Comparison of ENCODE assay signal across 23 mouse cellular contexts in the genomic region with DNA sequence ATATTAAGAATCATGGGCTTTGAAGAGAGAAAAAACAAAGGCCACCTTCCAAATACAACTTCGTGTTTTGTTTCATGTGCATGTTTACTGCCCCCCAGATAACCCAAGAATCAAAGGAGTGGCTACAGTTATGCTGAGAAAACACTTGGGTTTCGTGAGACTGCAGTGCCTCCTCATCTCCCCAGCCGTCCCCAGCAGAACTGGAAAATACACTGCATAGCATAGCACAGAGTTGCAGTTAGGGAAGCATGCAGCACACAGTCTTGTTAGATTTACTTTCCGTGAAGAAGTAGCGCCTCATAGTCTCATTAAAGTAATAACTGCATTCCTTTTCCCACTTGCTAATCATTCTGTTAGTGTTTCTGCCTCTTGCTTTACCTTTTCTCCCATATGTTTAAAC. TPM values are rescaled to one million over a fixed set of nuclear protein-coding genes. Genes with fewer than 3 reads are reported as not detected.
A peak's percentile ranks its signal among the peaks of the same experiment; 100 is the strongest.
DNase-seq lines count a peak whose midpoint lies in the region; ATAC-seq and TF ChIP-seq lines count a peak whose summit lies in the region.
"Had no signal": no experiment of that assay in that cellular context is flagged by ENCODE, and none has a peak within 500 bp of the region (broad histone marks: within the 10 kb centered on the region; RNA-seq: fewer than 3 reads in every experiment).

No protein-coding gene starts in this region.

- no peak overlapping the region for H3K4me2 ChIP-seq in midbrain, postnatal 0 days (ENCODE audit: low read depth, low read length, poor library complexity, severe bottlenecking)
- H3K4me2 ChIP-seq in midbrain, embryonic 14.5 days (ENCODE audit: low read length): peak overlapping the region; percentile 19; the same call in 1 of the 2 replicates
- H3K4me2 ChIP-seq: embryonic facial prominence, embryonic 15.5 days; forebrain, embryonic 13.5 days; hindbrain, embryonic 12.5 days had no signal

- H3K27me3 ChIP-seq in midbrain, embryonic 10.5 days (ENCODE audit: low read depth, poor library complexity, severe bottlenecking): peaks cover 14% of the 10 kb centered on the region
- no peaks in the 10 kb centered on the region for H3K27me3 ChIP-seq in midbrain, postnatal 0 days (ENCODE audit: insufficient read depth, low read length)
- H3K27me3 ChIP-seq in midbrain, embryonic 14.5 days (ENCODE audit: control insufficient read depth, insufficient read depth, low read length): no peaks in the 10 kb centered on the region
- H3K27me3 ChIP-seq: CH12.LX; embryonic facial prominence, embryonic 15.5 days; forebrain, embryonic 13.5 days; hindbrain, embryonic 12.5 days had no signal

- DNase-seq in midbrain, embryonic 10.5 days (ENCODE audit: low spot score): peak; percentile 45
- no peak for DNase-seq in midbrain, postnatal 0 days (ENCODE audit: low spot score)
- peak; percentile 36 for DNase-seq in ZHBTc4 (ENCODE audit: low read depth, low spot score)
- DNase-seq in embryo, embryonic 10.5 days (ENCODE audit: low spot score): peak; percentile 27
- DNase-seq in midbrain, embryonic 14.5 days: peak; percentile 42
- DNase-seq in spleen, adult 18-20 months: no peak
- DNase-seq: adrenal gland, adult 8-10 months; adrenal gland, postnatal 36 days; cerebellum, adult 11 months; cerebellum, adult 8-10 months; cerebellum, postnatal 14 days; gastrocnemius, postnatal 10 days; heart, adult 18-20 months; heart, postnatal 10 days; heart, postnatal 4 days had no signal

- ATAC-seq in midbrain, postnatal 0 days (ENCODE audit: low FRiP score): no peak
- no peak; the same call in 1 of the 2 replicates for ATAC-seq in midbrain, embryonic 14.5 days (ENCODE audit: low FRiP score, low TSS enrichment)
- ATAC-seq in megakaryocyte, adult 5-6 weeks (ENCODE audit: poor library complexity, severe bottlenecking): no peak
- ATAC-seq: forebrain, embryonic 13.5 days; hindbrain, embryonic 16.5 days had no signal

- H3K27ac ChIP-seq in midbrain, embryonic 10.5 days (replicated peaks): peak overlapping the region; percentile 85
- no peak overlapping the region for H3K27ac ChIP-seq in midbrain, postnatal 0 days (ENCODE audit: low read depth, low read length)
- no peak overlapping the region for H3K27ac ChIP-seq in midbrain, embryonic 14.5 days (replicated peaks; ENCODE audit: low read depth, low read length)
- H3K27ac ChIP-seq: embryonic facial prominence, embryonic 15.5 days; forebrain, embryonic 13.5 days; heart, embryonic 10.5 days; hindbrain, embryonic 12.5 days had no signal

- WGBS in midbrain, embryonic 10.5 days: 28% methylated on average over 5 of the region's 5 CpGs
- WGBS in midbrain, postnatal 0 days: 33% methylated on average over 5 of the region's 5 CpGs
- 15% methylated on average over 5 of the region's 5 CpGs for WGBS in midbrain, embryonic 14.5 days

- TF ChIP-seq CTCF in midbrain, postnatal 0 days (IDR thresholded peaks at IDR 0.05): no peak

- no peak overlapping the region for H3K9ac ChIP-seq in midbrain, postnatal 0 days (replicated peaks; ENCODE audit: low read length, poor library complexity, severe bottlenecking)
- no peak overlapping the region for H3K9ac ChIP-seq in midbrain, embryonic 14.5 days (replicated peaks; ENCODE audit: low read length)
- H3K9ac ChIP-seq: embryonic facial prominence, embryonic 15.5 days; forebrain, embryonic 13.5 days; hindbrain, embryonic 12.5 days had no signal

- no peaks in the 10 kb centered on the region for H3K9me3 ChIP-seq in midbrain, embryonic 10.5 days (replicated peaks)
- no peaks in the 10 kb centered on the region for H3K9me3 ChIP-seq in midbrain, postnatal 0 days (ENCODE audit: low read length)
- H3K9me3 ChIP-seq in midbrain, embryonic 14.5 days (ENCODE audit: control insufficient read depth, low read length): no peaks in the 10 kb centered on the region
- H3K9me3 ChIP-seq: embryonic facial prominence, embryonic 15.5 days; forebrain, embryonic 13.5 days; heart, embryonic 10.5 days; hindbrain, embryonic 12.5 days had no signal

- peaks cover 12% of the 10 kb centered on the region for H3K36me3 ChIP-seq in midbrain, embryonic 10.5 days
- H3K36me3 ChIP-seq in midbrain, postnatal 0 days (ENCODE audit: insufficient read depth, low read length): no peaks in the 10 kb centered on the region; the same call in 1 of the 2 replicates
- peaks cover 8% of the 10 kb centered on the region for H3K36me3 ChIP-seq in midbrain, embryonic 14.5 days (ENCODE audit: control insufficient read depth, insufficient read depth, low read length)

- peak overlapping the region; percentile 17; the same call in 1 of the 2 replicates for H3K4me3 ChIP-seq in midbrain, embryonic 10.5 days
- no peak overlapping the region for H3K4me3 ChIP-seq in midbrain, postnatal 0 days (ENCODE audit: low read depth, low read length)
- no peak overlapping the region for H3K4me3 ChIP-seq in midbrain, embryonic 14.5 days (replicated peaks; ENCODE audit: low read depth, low read length)
- H3K4me3 ChIP-seq: embryonic facial prominence, embryonic 15.5 days; erythroblast, embryonic 14.5 days; forebrain, embryonic 13.5 days; heart, embryonic 10.5 days; hindbrain, embryonic 12.5 days had no signal

- H3K4me1 ChIP-seq in midbrain, embryonic 10.5 days: peaks cover 78% of the 10 kb centered on the region
- no peaks in the 10 kb centered on the region for H3K4me1 ChIP-seq in midbrain, postnatal 0 days (ENCODE audit: insufficient read depth, low read length)
- H3K4me1 ChIP-seq in midbrain, embryonic 14.5 days (ENCODE audit: control insufficient read depth, insufficient read depth, low read length): peaks cover 15% of the 10 kb centered on the region
- H3K4me1 ChIP-seq: embryonic facial prominence, embryonic 15.5 days; heart, embryonic 10.5 days; hindbrain, embryonic 12.5 days had no signal

RNA-seq across cellular contexts. Expression of gene Exoc5, which starts 23.6 kb away (rescaled TPM):
- polyA plus RNA-seq in midbrain, embryonic 10.5 days (2016; fragmentation: Nextera tagmentation; extraction: Ambion mirVana): 78.4 and 87.4 TPM in 2 replicates
- total RNA-seq in midbrain, postnatal 0 days (2014; rRNA removed): 59.5 and 91.5 TPM in 2 replicates
- polyA plus RNA-seq in midbrain, postnatal 0 days (2015; fragmentation: Nextera tagmentation; extraction: Ambion mirVana): 42.6 and 47.2 TPM in 2 replicates
- 77.5 and 105 TPM in 2 replicates for polyA plus RNA-seq in midbrain, embryonic 14.5 days (2014; fragmentation: Nextera tagmentation; extraction: Ambion mirVana)
- total RNA-seq in megakaryocyte, adult 5-6 weeks (2015): 38.2 and 49.1 TPM in 2 replicates
- 101 and 103 TPM in 2 replicates for total RNA-seq in megakaryocyte, adult 5-6 weeks (2017)

RNA-seq across cellular contexts. Expression of gene Ap5m1, which starts 24.2 kb away (rescaled TPM):
- 34.2 and 34.7 TPM in 2 replicates for polyA plus RNA-seq in midbrain, embryonic 10.5 days (2016; fragmentation: Nextera tagmentation; extraction: Ambion mirVana)
- 23.1 and 27.1 TPM in 2 replicates for total RNA-seq in midbrain, postnatal 0 days (2014; rRNA removed)
- 15.2 and 16.1 TPM in 2 replicates for polyA plus RNA-seq in midbrain, postnatal 0 days (2015; fragmentation: Nextera tagmentation; extraction: Ambion mirVana)
- 22.3 and 27.9 TPM in 2 replicates for polyA plus RNA-seq in midbrain, embryonic 14.5 days (2014; fragmentation: Nextera tagmentation; extraction: Ambion mirVana)
- total RNA-seq in megakaryocyte, adult 5-6 weeks (2015): 41.4 and 43.4 TPM in 2 replicates
- total RNA-seq in megakaryocyte, adult 5-6 weeks (2017): 26.5 and 28.9 TPM in 2 replicates

Comparison
In these comparisons a context has a peak if more than half of its experiments do, and no peak if none do; other contexts are left out.
1. DNase-seq: peak in midbrain, embryonic 10.5 days (single experiment), ZHBTc4 (single experiment), embryo, embryonic 10.5 days (single experiment) and midbrain, embryonic 14.5 days (single experiment); none in midbrain, postnatal 0 days (single experiment) and spleen, adult 18-20 months (0 of 2).